Mouse (Mus musculus): ENCODE measurements around the gene Pex11g.

The Pex11g gene

GRCm38 (mm10) chr8:3415661-3416060, 51.8 kb downstream of the Pex11g start:
- DNase-seq (ENCODE audit: low spot score in 2 of 2) = no peak

DNA sequence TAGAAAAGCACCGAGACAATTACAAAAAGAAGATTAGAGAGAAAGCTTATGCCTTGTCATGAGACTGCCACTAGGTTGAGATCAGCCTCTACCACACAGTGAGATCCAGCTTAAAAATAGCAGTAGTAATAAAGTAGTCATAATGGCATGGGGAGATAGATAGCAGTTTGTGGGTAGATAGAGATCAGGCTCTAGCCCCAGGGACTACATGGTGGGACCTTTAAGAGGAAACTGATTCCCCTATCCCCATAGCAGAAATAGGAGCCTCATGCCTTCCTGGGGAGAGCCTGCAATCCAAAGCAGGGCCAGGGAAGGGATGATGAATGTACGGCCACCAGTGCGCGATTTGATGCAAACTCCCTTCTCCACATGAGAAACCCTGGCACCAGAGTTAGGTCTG, 52.2 kb downstream of the Pex11g start:
- no peak for DNase-seq (ENCODE audit: low spot score in 2 of 2)

- no peak for DNase-seq (ENCODE audit: low spot score in 2 of 2)
Measured at GRCm38 (mm10) chr8:3414639-3415190, 52.8 kb downstream of the Pex11g start.

- DNase-seq (ENCODE audit: low spot score in 2 of 2) = no peak
Measured at GRCm38 (mm10) chr8:3412816-3413215, 54.7 kb downstream of the Pex11g start.

GRCm38 (mm10) chr8:3411901-3412301, 55.6 kb downstream of the Pex11g start:
- DNase-seq (ENCODE audit: low spot score in 2 of 2) = peak in 1 of 2 experiments; percentile 12

- no peak for DNase-seq (ENCODE audit: low spot score in 2 of 2)
Measured at GRCm38 (mm10) chr8:3411085-3411484, 56.4 kb downstream of the Pex11g start.

- no peak for DNase-seq (ENCODE audit: low spot score in 2 of 2)
Measured at GRCm38 (mm10) chr8:3407417-3407816, 60.1 kb downstream of the Pex11g start.

Data from spleen, postnatal 36 days (tissue).